Mouse (Mus musculus): ENCODE measurements around the gene Fbxl17.
A peak's percentile ranks its signal among the peaks of the same experiment; 100 is the strongest.

Gene Fbxl17

DNA sequence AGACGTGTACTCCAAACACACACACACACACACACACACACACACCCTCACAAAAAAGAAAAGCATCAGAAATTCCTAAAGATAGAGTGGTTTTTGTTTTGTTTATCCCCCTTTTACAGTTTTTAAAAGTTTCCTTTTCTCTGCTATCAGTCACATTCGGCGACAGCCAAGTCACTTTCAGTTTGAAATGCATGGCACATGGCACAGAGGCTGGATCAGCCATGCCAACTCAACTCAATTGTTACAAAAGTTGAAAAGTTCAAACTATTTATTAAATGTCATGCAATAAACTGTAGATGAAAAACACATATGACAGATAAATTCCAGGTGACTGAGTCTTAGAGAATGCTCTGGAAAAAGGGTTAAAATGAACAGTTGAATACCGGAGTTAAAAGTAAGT lies 287.8 kb downstream of the Fbxl17 start:
- DNase-seq (ENCODE audit: low spot score in 2 of 2): no peak

DNA sequence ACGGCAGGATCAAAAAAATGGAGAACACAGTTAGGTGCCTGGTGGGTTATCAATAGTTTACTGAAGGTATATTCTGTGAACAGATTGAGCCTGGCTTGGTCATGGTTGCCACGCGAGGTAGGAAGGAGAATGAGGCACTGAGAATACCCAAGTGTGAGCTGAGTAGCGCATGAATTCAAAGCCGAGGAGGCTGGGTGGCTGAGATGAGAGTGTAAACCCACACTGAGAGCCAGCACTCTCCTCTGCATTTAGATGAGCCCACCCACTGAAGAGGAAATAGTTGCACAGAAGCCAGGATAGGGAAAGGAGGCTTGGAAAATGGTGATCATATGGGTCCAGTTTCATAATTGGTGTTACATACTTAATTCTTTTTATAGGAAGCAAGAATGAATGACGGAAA lies 290.7 kb downstream of the Fbxl17 start:
- DNase-seq (ENCODE audit: low spot score in 2 of 2): peak; percentile 30 to 42

DNA sequence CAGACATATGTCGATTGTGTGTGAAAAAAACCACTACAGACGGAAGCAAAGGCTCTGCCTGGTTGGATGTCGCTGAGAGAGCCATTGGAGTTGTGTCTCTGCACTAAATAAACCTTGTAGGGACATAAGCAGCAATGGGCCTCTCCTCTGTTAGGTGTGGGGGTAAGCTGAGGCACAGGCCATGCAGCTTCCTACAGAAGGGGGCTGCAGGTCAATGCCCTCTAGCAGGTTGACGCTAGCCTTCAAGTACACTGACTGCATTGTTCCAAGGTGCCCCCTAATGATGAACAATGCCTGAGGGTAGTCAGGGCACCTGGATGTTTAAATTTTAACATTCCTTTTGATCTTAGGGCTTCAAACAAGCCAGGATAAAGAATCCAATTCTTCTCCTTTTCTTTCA lies 291.5 kb downstream of the Fbxl17 start:
- no peak for DNase-seq (ENCODE audit: low spot score in 2 of 2)

DNA sequence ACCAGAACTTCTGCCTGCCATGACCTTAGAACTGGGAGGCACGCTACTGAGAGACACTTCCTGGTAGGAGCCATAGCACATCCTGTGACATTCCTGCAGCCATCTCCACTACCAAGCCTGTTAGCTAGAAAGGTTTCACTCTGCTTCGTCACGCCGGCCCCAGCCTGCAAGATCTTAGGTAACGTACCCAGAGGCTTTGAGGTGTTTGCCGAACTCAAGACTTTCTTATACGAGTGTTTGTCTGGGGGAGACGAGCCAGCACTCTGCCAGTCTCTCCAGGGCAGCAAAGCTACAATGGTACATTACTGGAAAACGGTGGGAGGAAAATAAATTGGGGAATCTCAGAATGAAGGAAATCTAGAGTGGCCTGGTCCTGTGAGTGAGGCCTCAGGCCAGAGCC lies 292.1 kb downstream of the Fbxl17 start:
- no peak for DNase-seq (ENCODE audit: low spot score in 2 of 2)

DNA sequence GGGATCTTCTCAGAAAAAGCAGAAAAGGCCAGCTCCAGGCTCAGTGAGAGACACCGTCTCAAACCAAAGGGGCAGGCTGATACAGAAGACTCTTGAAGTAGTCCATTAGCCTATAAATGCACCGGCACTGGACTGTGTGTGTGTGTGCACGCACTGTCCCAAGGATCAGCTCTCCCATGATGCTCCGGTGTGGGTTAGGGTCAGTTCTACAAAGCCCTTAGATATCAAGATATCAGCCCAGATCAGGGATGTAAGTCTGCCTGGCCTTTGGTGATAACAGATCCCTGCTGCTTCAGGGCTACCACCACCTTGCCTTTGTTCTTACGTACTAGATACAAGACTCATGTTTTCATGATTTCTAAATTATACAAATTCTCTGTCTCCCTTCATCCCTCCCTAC lies 294.5 kb downstream of the Fbxl17 start:
- no peak for DNase-seq (ENCODE audit: low spot score in 2 of 2)

DNA sequence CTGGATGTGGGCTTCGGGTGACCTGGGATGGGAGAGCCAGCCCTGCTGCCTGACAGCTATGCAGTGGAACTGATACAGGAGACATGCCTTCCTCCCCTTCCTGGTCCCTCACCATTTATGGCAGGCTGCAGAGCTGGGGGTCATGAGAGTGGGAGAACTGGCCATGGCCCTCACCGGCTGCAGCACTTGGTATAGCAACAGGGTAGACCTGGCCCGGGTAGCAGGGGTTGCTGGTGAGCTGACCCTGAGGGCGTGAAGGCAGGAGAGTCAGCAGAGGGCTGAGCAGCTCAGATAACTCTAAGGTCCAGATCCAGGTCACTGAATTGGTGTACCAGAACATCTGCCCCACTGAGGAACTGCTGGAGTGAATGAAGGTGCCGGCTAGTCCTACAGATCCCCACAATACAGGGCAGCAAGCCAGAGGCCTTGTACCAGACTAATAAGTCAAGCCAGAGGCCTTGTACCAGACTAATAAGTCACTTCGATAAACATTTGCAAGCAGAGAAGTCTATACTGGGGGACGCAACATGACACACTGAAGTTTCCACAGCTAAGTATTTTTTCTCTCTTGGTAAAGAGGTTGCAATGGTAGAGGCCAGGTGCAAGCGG lies 296.1 kb downstream of the Fbxl17 start:
- DNase-seq (ENCODE audit: low spot score in 2 of 2): no peak

DNA sequence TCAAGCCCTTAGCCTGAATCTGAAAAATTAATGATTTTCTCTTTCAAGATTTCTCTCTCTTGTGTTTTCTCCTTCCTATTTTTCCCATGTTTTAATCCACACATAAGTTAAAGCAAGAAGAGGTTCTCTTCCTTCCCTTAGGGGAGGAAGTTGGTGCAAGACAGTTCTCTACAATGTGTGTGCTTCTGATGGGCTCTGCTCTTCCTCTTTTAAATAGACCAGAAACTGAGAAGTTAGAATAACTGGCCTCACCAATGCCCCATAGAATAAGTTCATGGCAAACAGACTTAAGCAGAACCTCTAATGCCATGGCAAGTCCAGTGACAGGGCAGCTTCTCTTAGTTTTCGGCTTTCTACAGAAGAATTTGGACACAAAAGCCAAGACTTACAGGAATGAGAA lies 301.1 kb downstream of the Fbxl17 start:
- DNase-seq (ENCODE audit: low spot score in 2 of 2): no peak

DNA sequence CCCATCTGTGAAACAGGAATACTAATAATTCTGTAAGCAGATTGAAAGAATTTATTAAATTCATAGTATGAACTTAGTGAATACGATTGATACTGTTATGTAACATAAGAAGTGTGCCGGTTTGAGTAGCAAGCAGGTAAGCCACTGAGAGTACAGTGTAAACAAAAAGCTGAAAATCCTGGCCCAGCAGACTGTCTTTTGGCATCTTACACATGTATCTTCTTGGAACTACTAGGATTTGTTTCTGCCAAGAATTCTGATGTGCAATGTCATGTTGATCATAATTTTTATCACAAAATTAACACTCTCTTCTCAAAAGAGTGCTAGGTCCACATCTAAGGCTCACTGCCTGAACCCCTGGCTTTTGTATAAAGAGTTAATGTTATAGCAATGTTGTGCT lies 304.3 kb downstream of the Fbxl17 start:
- DNase-seq (ENCODE audit: low spot score in 2 of 2): no peak

DNA sequence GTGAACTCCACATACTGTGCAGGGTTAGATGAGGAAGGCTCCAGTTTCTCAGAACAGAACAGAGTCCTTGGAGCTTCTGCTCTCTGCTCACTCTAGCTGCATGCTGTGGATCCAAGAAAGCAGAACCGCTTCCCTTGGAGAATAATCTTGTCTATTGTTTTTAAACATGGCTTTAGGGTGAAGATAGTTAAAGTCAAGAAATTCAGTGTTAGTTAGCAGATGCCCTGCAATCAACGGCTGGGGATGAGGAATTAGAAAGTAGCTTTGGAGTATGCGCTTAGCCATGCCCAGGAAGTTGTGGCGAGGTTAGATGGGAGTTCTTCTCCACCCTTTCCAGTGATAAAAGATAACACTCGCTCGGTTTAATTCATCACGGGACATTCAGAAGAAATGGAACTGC lies 306.6 kb downstream of the Fbxl17 start:
- DNase-seq (ENCODE audit: low spot score in 2 of 2): no peak

DNA sequence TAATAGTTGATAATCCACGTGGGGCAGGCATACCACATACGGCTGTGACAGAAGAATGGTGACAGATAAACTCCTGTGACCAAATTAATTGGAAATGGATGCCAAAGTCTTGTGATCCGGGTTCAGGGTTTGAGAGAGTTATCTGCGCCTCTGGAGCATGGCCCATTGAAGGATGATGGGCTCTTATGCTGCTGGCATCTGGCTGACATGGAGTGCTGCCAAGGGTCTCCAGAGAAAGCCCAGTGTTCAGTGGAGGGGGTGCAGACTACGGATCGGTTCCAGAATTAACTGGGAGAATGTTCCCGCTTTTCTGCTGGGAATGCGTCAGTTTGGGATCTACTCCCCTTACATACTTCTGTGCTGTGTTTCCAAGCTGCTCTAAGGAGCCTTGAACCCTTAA lies 308.5 kb downstream of the Fbxl17 start:
- no peak for DNase-seq (ENCODE audit: low spot score in 2 of 2)

DNA sequence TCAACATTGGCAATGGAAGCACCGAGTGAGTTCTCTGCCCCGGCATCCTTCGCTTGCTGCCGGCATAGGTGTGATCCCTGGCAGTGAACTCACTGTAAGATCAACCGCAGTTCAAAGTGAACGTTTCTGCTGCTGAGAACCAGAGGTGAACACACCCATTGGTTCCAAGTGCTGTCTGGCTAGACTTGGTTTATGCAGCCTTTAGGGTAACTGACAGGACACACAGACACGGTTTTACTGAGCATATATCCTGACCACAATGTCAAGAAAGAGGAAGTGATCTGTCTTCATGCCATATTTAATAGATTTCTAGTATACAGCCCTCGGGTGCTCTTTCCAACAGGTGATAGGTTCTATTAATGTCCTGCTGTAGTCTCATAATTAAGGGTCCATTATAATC lies 310.5 kb downstream of the Fbxl17 start:
- DNase-seq (ENCODE audit: low spot score in 2 of 2): no peak

DNA sequence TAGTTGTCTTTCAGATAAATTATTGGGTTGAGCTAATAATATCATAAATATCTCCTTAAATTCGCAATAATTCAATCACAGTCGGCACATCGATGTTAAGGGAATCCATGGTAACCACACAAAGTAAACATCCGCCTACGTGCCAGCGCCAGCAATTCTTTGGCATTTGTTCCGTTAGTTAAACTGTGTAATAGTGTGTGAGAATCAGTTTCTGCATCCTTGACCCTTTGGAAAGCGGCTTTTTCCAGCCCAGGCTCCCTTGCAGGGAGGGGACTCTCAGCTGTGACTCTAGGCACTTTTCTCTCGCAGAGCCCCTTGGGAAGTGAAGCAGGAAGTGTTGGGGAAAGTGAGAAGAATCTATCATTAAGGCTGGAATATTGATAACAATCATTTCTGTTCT lies 314.3 kb downstream of the Fbxl17 start:
- DNase-seq (ENCODE audit: low spot score in 2 of 2): peak; percentile 49 to 56

DNA sequence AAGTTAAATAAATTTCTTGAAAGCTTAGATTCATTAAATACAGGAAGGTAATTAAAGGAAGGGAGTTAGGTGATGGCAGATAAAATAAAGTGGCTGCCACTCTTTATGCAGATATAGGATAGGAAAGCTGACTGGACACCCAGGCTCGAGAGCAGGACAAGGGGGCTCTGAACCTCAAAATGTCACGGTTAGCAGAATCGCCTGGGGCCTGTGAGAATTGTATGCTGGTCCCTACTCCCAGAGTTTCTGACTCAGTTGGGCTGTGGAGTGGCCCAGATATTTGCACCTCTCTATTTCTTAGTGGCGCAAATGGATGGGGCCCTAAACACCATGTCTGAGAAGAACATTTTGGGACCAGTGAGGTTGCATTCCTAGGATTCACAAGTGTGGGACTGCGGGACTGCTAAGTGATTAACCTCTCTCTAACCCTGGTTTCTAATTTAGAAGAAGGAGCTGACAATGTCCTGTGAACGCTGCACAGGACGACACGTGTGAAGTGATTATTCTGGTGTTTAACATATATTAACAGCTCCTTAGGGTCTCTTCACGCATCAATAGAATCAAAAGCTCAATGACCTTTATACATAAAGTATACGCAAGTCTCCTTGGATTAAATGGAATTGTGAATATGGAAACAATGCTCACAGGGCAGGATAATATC lies 314.8 kb downstream of the Fbxl17 start:
- DNase-seq (ENCODE audit: low spot score in 2 of 2): no peak

DNA sequence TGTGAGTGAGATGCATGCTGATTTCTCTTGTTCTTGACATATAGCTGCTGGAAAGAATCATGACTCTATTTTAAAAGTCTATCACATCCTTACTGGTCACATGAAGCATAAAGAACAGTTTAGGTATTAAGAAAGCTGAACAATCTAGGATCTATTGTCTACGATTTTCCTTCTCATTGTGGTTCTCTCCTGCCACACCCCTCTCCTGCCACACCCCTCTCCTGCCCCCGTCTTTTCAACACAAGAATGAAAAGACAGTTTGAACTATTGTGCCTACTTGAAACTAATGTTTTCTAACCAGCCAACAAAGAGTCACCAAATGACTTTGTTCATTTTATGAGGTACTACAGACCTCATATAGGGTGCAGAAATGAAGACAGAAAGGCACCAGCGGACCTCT lies 316.4 kb downstream of the Fbxl17 start:
- DNase-seq (ENCODE audit: low spot score in 2 of 2): no peak

DNA sequence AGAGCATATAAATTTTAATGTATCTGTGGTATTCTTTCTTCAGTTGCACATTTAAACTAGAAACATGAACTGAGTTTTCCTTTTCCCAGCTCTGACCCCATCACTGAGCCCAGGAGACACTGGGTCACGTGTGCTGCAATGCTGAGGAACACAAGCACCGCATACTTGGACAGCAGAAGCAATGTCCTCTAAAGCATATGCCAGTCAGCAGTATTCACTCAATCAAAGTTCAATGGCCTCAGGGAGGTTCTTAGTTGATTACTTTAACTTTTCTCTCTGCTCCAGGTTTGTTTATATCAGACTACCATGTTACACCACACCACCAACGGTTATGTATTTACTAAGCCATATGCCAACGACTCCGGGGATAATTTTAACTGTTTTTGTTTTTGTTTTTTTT lies 318.2 kb downstream of the Fbxl17 start:
- DNase-seq (ENCODE audit: low spot score in 2 of 2): no peak

DNA sequence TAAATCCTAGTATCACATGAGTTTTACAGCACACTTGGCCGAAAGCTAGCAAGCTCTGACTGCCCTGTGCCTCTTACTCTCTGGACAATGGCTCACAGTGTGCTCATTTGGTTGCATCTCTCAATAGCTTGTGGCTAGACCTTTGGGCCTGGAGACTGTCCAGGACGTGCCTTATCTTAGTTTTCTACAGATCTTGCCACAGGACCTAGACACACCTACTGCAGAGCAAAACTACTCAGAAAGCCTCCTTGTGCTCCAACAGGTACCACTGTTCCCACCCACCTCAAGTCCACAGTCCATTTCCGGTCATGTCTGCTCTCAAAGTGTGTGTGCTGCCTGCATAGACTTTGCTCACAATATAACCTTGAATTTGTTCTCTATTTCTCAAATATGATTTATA lies 319.8 kb downstream of the Fbxl17 start:
- no peak for DNase-seq (ENCODE audit: low spot score in 2 of 2)

DNA sequence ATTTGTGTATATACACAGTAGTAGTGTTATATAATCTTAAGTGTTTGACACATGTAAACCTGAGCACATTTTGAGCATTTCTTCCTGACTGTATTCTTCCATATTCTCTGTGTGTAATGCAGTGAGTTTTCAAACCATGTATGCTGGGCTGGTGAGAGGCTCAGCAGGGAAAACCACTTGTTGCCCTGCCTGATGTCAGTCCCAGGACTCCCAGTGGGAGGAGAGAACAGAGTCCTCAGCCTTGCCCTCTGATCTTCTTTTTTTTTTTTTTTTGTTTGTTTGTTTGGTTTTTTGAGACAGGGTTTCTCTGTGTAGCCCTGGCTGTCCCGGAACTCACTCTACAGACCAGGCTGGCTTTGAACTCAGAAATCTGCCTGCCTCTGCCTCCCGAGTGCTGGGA lies 321.5 kb downstream of the Fbxl17 start:
- no peak for DNase-seq (ENCODE audit: low spot score in 2 of 2)

DNA sequence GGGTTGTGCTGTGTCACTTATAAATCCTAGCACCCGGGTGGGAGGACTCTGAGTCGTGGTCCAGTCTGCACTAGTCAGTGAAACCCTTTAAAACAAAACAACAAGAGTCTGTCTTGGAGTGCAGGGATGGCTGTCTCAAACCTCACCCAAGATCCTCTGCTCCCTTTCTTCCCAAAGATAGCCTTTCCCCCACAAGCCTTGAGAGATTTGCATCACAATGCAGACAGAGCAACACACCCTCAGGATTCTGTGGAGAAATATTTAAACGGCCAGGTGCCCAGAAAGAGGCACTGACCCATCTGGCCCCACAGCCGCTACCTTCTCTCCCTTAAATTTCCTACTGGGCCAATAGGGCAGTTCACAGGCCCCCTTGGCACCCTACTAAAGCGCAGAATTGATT lies 323.4 kb downstream of the Fbxl17 start:
- DNase-seq (ENCODE audit: low spot score in 2 of 2): no peak

DNA sequence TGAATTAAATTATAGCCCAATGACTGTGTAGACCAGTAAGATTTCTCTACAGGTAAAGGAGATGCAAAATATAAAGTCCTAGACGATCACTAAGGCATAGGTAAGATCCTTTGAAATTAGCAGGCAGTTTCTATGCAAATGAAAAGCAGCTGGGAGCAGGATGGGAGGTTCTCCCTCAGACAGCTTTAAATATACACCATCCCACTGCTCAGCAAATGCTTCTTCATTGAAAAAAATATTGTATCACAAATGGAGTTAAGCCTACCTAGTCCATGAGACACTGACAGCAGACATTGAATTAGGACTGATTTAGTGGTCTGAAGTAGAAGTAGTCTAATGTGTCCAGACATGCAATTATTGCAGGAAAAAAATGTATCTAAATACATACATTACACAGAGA lies 327.1 kb downstream of the Fbxl17 start:
- DNase-seq (ENCODE audit: low spot score in 2 of 2): no peak

DNA sequence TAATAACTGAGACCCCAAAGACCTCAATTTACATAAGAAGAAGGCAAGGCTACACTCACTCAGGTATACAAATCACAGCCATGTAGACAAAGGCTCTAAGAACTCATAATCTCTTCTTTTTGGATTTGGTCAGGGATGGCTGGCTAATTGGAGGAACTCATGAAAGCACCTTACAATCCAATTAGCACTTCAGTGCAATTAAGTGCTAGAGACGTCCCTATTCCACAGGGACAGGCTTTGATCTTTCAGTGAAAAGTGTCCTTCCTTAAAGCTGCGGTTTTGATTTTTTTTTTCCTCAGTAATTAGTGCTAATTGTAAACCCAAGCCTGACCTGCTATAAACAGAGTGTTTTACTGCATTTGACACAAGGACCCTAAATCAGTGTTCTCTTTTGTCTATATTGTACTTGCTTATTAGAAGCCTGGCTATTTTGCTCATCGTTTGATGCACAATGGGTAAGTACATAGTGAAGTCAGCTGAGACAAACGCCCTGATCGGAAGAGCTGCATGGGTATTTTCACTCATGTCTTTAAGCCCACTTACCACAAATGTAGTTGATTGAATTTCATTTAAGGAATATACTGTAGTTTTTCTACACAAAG lies 327.8 kb downstream of the Fbxl17 start:
- DNase-seq (ENCODE audit: low spot score in 2 of 2): no peak

DNA sequence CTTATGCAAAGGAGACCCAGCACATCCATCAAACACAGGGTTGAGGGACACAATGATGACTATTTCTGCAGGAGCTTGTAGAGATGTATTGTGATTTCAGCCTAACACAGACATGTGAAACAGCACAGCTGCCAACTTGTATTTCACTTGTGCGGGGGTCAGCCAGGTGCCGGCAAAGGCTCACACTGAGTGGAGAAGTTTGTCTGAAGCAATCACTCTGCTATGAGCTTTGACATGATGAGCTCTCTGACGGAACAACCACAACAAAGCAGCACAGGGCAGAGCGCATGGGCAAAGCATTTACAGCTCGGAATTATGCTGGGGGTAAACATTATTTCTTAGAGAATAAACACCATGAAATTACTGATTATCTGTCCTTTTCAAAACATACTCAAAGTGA lies 328.6 kb downstream of the Fbxl17 start:
- no peak for DNase-seq (ENCODE audit: low spot score in 2 of 2)

DNA sequence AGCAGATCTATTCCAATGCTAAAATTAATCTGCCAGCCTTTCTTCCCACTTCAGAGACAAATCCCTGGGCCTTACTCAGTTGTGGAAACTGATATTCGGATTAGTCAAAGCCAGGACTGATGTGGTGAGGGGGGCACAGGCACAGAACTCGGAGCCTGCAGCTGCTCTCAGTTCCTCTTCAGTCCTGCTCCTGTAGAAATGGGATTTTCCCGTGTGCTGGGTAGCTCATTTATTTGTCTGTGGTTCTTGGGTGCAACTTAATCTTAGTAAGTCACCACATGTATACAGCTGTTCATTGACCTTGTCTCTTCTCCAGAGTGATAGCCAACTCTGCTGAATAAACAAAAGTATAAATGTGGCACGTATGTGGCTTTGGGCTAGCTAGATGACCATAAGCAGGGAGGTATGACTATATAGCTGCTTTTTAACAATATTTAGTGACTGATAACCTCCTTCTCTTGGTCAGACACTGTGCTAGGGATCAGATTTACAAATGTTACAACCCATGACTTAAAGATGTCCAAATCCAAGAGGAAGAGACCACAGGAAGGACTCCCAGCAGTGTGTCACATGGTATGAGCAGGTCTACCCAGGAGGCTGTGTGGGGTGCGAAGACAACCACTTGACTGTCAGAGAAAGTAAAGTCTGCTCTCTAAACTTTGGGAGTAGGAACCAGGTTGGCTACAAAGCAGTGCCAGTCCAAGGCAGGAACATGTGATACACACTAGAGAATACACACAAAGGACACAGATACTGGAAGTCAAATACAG lies 331.6 kb downstream of the Fbxl17 start:
- DNase-seq (ENCODE audit: low spot score in 2 of 2): no peak

DNA sequence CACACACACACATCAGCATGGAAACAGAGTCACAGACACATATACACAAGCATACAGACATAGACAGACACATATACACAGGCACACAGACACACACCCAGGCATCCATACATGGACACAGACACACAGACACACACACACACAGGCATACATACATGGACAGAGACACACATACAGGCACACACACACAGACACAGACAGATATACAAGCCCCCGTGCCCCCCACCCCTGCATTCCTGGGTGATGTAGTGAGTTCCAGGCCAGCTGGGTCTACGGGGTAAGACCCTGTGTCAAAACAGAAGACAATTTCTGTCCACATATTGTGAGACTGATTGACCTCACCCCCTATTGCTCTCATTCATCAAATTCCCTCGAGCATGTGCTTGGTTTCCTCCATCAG lies 332.6 kb downstream of the Fbxl17 start:
- no peak for DNase-seq (ENCODE audit: low spot score in 2 of 2)
